Mouse (Mus musculus) embryonic fibroblast, embryonic 13.5 days (primary cell): ENCODE data around the gene Wwox.

Experiments
- CTCF ChIP-seq: IDR thresholded peaks from 2 replicates; pipeline ENCODE4 v1.5.1; 2011; ENCODE audit warnings: mild to moderate bottlenecking, control low read depth, low read length, moderate library complexity, borderline replicate concordance; ENCODE audit not compliant: insufficient read depth
- POLR2A ChIP-seq: IDR thresholded peaks from 2 replicates; pipeline ENCODE4 v1.6.1; 2011; ENCODE audit warnings: low read depth, mild to moderate bottlenecking, control low read depth, low read length, moderate library complexity

DNA sequence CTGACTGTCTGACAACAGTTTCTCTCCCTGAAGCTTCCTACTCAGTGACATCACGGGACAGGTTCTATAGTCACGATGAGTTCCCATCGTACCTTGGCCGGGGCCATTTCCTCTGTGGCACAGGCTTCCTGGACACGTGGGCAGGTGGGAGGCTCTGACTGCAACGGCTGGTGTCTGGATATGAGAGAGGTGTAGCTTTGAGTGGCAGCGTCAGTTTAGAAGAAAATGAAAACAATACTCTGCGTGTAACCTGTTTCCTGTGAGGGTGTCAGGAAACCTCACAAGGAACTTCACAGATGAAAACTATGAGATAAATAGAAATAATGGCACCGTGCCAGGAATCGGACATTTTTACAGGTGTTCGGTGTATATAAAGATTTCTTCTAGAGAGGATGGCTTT is 750.4 kb downstream of the Wwox start:
- TF ChIP-seq CTCF (no peak), POLR2A (no peak)
